19 mouse cellular contexts compared by ENCODE assay signal in the genomic region with DNA sequence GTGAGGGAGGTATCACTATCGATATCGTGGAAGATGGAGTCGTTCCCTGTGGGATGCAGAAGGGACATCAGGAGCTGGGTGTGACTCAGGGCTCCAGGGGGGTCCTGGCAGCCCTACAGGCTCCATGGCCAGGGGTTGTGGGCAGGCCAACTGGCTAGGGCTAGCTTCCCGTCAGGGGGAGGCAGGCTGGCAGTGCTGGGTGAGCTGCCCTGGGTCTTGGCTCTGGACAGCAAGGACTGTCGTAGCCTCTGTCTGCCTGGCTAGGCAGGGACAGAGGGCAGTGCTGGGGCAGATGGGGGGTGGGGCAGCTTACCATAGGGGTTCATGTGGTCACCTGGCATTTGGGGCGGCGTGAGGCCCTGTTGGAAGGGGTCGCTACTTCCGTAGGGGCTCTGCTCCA.
DNase-seq lines count a peak whose midpoint lies in the region; ATAC-seq lines count a peak whose summit lies in the region.
"Had no signal": no experiment of that assay in that cellular context is flagged by ENCODE, and none has a peak within 500 bp of the region (broad histone marks: within the 10 kb centered on the region; RNA-seq: fewer than 3 reads in every experiment).

No protein-coding gene starts in this region.

- H3K9me3 ChIP-seq in neural tube, embryonic 15.5 days (replicated peaks), result no peaks in the 10 kb centered on the region
- no peaks in the 10 kb centered on the region for H3K9me3 ChIP-seq in limb, embryonic 13.5 days
- H3K9me3 ChIP-seq: embryonic facial prominence, embryonic 13.5 days; embryonic facial prominence, embryonic 15.5 days; forebrain, embryonic 10.5 days; forebrain, embryonic 12.5 days had no signal

- peak overlapping the region; percentile 41; the same call in 1 of the 2 replicates for H3K27ac ChIP-seq in neural tube, embryonic 15.5 days (replicated peaks)
- H3K27ac ChIP-seq in limb, embryonic 13.5 days, result no peak overlapping the region
- H3K27ac ChIP-seq: embryonic facial prominence, embryonic 13.5 days; embryonic facial prominence, embryonic 15.5 days; forebrain, embryonic 10.5 days; forebrain, embryonic 12.5 days had no signal

- H3K4me2 ChIP-seq in neural tube, embryonic 15.5 days, result no peak overlapping the region
- no peak overlapping the region for H3K4me2 ChIP-seq in limb, embryonic 13.5 days (replicated peaks)
- H3K4me2 ChIP-seq: embryonic facial prominence, embryonic 13.5 days; embryonic facial prominence, embryonic 15.5 days; forebrain, embryonic 12.5 days had no signal

- DNase-seq in cerebellum, postnatal 14 days, result peak; percentile 56
- DNase-seq in cerebellum, adult 11 months, result no peak
- no peak for DNase-seq in neural tube, embryonic 10.5 days (ENCODE audit: extremely low spot score, low spot score)
- DNase-seq in layer of hippocampus, postnatal 25 days (ENCODE audit: extremely low spot score in 1 of 2, low spot score in 1 of 2), result no peak
- DNase-seq: adrenal gland, adult 2 months; adrenal gland, postnatal 10 days; adrenal gland, postnatal 25 days; cerebellum, adult 11-12 months; cerebellum, adult 9-10 months; embryo, embryonic 11 days had no signal

- 83% methylated on average over 9 of the region's 9 CpGs for WGBS in neural tube, embryonic 15.5 days
- 90% methylated on average over 9 of the region's 9 CpGs for WGBS in limb, embryonic 13.5 days

- no peak for ATAC-seq in neural tube, embryonic 15.5 days (ENCODE audit: low FRiP score)
- ATAC-seq in limb, embryonic 13.5 days (ENCODE audit: low FRiP score, low read depth), result no peak
- ATAC-seq: forebrain, embryonic 14.5 days; forebrain, embryonic 16.5 days had no signal

- peaks cover 45% of the 10 kb centered on the region for H3K27me3 ChIP-seq in neural tube, embryonic 15.5 days (replicated peaks)
- peaks cover 30% of the 10 kb centered on the region for H3K27me3 ChIP-seq in limb, embryonic 13.5 days

- no peak overlapping the region for H3K4me3 ChIP-seq in neural tube, embryonic 15.5 days (replicated peaks)
- no peak overlapping the region for H3K4me3 ChIP-seq in limb, embryonic 13.5 days
- H3K4me3 ChIP-seq: embryonic facial prominence, embryonic 13.5 days; embryonic facial prominence, embryonic 15.5 days; erythroblast, embryonic 14.5 days; forebrain, embryonic 10.5 days; forebrain, embryonic 12.5 days had no signal

- H3K9ac ChIP-seq in neural tube, embryonic 15.5 days (replicated peaks), result no peak overlapping the region
- 0 out of 2 replicates have a peak overlapping the region, but pooled peaks have one; percentile 14 for H3K9ac ChIP-seq in limb, embryonic 13.5 days
- H3K9ac ChIP-seq: embryonic facial prominence, embryonic 13.5 days; embryonic facial prominence, embryonic 15.5 days; forebrain, embryonic 12.5 days had no signal

- H3K4me1 ChIP-seq in neural tube, embryonic 15.5 days, result peaks cover 48% of the 10 kb centered on the region
- peaks cover 47% of the 10 kb centered on the region for H3K4me1 ChIP-seq in limb, embryonic 13.5 days

- H3K36me3 ChIP-seq in neural tube, embryonic 15.5 days, result no peaks in the 10 kb centered on the region
- peaks cover 23% of the 10 kb centered on the region for H3K36me3 ChIP-seq in limb, embryonic 13.5 days
- H3K36me3 ChIP-seq: embryonic facial prominence, embryonic 13.5 days; embryonic facial prominence, embryonic 15.5 days; forebrain, embryonic 10.5 days; forebrain, embryonic 12.5 days had no signal

Comparison
In these comparisons a context has a peak if more than half of its experiments do, and no peak if none do; other contexts are left out.
1. DNase-seq: peak in cerebellum, postnatal 14 days (2 of 2); none in cerebellum, adult 11 months (single experiment), neural tube, embryonic 10.5 days (single experiment) and layer of hippocampus, postnatal 25 days (0 of 2).